Mouse (Mus musculus) Patski (cell line): ENCODE data around the gene Ip6k1. TPM values are rescaled to one million over a fixed set of nuclear protein-coding genes. Genes with fewer than 3 reads are reported as not detected.

ENCODE experiments used
- ATAC-seq: fragments of 100-300 bp; one replicate; pipeline ENCODE4 v1.8.0; 2021
- CTCF ChIA-PET: fragments of 350-600 bp; sonication (Branson Sonifier 250); formaldehyde crosslinking; loops from one replicate; lab custom pipeline; 2022; ENCODE audit warnings: inconsistent platforms; lab: Charles Lee
- POLR2A ChIA-PET: fragments of 350-600 bp; sonication (Branson Sonifier 250); formaldehyde crosslinking; loops from one replicate; lab custom pipeline; 2022; ENCODE audit warnings: antibody characterized with exemption, inconsistent platforms; lab: Charles Lee
- DNase-seq: peaks from one replicate; pipeline ENCODE4 v3.0.0-alpha.2; 2011; ENCODE audit warnings: low read depth, low spot score
- H3K27me3 ChIP-seq: fragments of 371-371 bp; one replicate; pipeline ENCODE4 v1.5.1; 2021
- CTCF ChIP-seq: fragments of 100-300 bp; IDR thresholded peaks from one replicate; pipeline ENCODE4 v1.5.1; 2021
- in situ Hi-C: fragments of 300-500 bp; cut with MboI; formaldehyde crosslinking; loops from 3 replicates; pipeline ENCODE4 v1.11.1; 2018; ENCODE audit warnings: low pct_unique_long_range_greater_than_20kb, mixed read lengths
- polyA plus RNA-seq: library from polyadenylated mRNA; unstranded; gene quantifications from one replicate; pipeline ENCODE4 v1.2.3, GENCODE M21; 2021

The Ip6k1 gene
- polyA plus RNA-seq, 1 experiment from 2014 or later = 83.8 TPM

GRCm38 (mm10) chr9:108055661-108056237 is 53.4 kb downstream of the Ip6k1 start:
- ATAC-seq (no peak), DNase-seq (no peak)
- in situ Hi-C loops = loop anchor here (5.0 kb wide), 2 partner anchors 88 to 163 kb away; no protein-coding TSS in a partner anchor
- POLR2A ChIA-PET = no interaction called here
- CTCF ChIA-PET = interaction anchor here (0.9 to 1.1 kb wide), 2 partner anchors 9 to 14 kb away, joined by 3 read pairs; no protein-coding TSS in a partner anchor
- no peaks in the 10 kb centered on the region for H3K27me3 ChIP-seq
- no peak for TF ChIP-seq CTCF

- in situ Hi-C loops = loop anchor here (5.0 kb wide), 2 partner anchors 89 to 164 kb away; no protein-coding TSS in a partner anchor
- DNase-seq (no peak), ATAC-seq (no peak)
- CTCF ChIA-PET = interaction anchor here (1.0 kb wide), 1 partner anchor 11 kb away, joined by 3 read pairs; no protein-coding TSS in a partner anchor
- H3K27me3 ChIP-seq = no peaks in the 10 kb centered on the region
- no peak for TF ChIP-seq CTCF
- POLR2A ChIA-PET = interaction anchor here (0.5 kb wide), 1 partner anchor 656 kb away, joined by 3 read pairs; no protein-coding TSS in a partner anchor
Measured at GRCm38 (mm10) chr9:108056361-108057261, 54.3 kb downstream of the Ip6k1 start.

GRCm38 (mm10) chr9:108057262-108057562 is 54.9 kb downstream of the Ip6k1 start:
- no peaks in the 10 kb centered on the region for H3K27me3 ChIP-seq
- TF ChIP-seq CTCF = no peak
- no peak for DNase-seq
- ChIA-PET CTCF (interaction anchor here (1.0 kb wide), 1 partner anchor 11 kb away, joined by 3 read pairs; no protein-coding TSS in a partner anchor), POLR2A (no interaction called here)
- in situ Hi-C loops = loop anchor here (5.0 kb wide), 2 partner anchors 90 to 165 kb away; no protein-coding TSS in a partner anchor
- ATAC-seq = no peak

GRCm38 (mm10) chr9:108058291-108058690 is 56.0 kb downstream of the Ip6k1 start:
- no peak for ATAC-seq
- H3K27me3 ChIP-seq = no peaks in the 10 kb centered on the region

GRCm38 (mm10) chr9:108062142-108062541 is 59.8 kb downstream of the Ip6k1 start:
- no peak for DNase-seq
- TF ChIP-seq CTCF = no peak

More at GRCm38 (mm10) chr9:108058291-108058690, 56.0 kb downstream of the Ip6k1 start:
- in situ Hi-C loops = loop anchor here (5.0 kb wide), 2 partner anchors 91 to 166 kb away; no protein-coding TSS in a partner anchor
- DNase-seq = no peak
- no peak for TF ChIP-seq CTCF
- ChIA-PET POLR2A (no interaction called here), CTCF (interaction anchor here (2.1 kb wide), 1 partner anchor 9 kb away, joined by 7 read pairs; no protein-coding TSS in a partner anchor)

GRCm38 (mm10) chr9:108063361-108063760 is 61.1 kb downstream of the Ip6k1 start:
- TF ChIP-seq CTCF = no peak
- ChIA-PET CTCF (interaction anchor here (1.7 kb wide), 1 partner anchor 159 kb away, joined by 5 read pairs; no protein-coding TSS in a partner anchor), POLR2A (no interaction called here)
- in situ Hi-C loops = no loop called here
- H3K27me3 ChIP-seq = no peaks in the 10 kb centered on the region
- ATAC-seq (no peak), DNase-seq (no peak)

More at GRCm38 (mm10) chr9:108062142-108062541, 59.8 kb downstream of the Ip6k1 start:
- ATAC-seq = no peak
- H3K27me3 ChIP-seq = no peaks in the 10 kb centered on the region
- CTCF ChIA-PET = no interaction called here
- in situ Hi-C loops = no loop called here
- POLR2A ChIA-PET = no interaction called here

GRCm38 (mm10) chr9:108065491-108066011 is 63.2 kb downstream of the Ip6k1 start:
- CTCF ChIA-PET = interaction anchor here (0.7 to 3.7 kb wide), 4 partner anchors 10 to 160 kb away, joined by 3 to 14 read pairs (median 4); partner anchors contain the start of gene Mst1r
- in situ Hi-C loops = no loop called here
- ATAC-seq (no peak), DNase-seq (no peak)
- H3K27me3 ChIP-seq = no peaks in the 10 kb centered on the region
- no peak for TF ChIP-seq CTCF
- POLR2A ChIA-PET = no interaction called here

GRCm38 (mm10) chr9:108067199-108067598 is 64.9 kb downstream of the Ip6k1 start:
- DNase-seq (no peak), ATAC-seq (no peak)
- in situ Hi-C loops = no loop called here
- POLR2A ChIA-PET = no interaction called here
- no peak for TF ChIP-seq CTCF
- H3K27me3 ChIP-seq = no peaks in the 10 kb centered on the region
- CTCF ChIA-PET = interaction anchor here (0.9 to 3.7 kb wide), 11 partner anchors 9 to 162 kb away, joined by 3 to 14 read pairs (median 5); partner anchors contain the start of genes Amigo3 and Mst1r

- TF ChIP-seq CTCF = no peak
- CTCF ChIA-PET = interaction anchor here (0.9 to 3.7 kb wide), 9 partner anchors 9 to 162 kb away, joined by 3 to 14 read pairs (median 5); partner anchors contain the start of genes Amigo3 and Mst1r
Measured at GRCm38 (mm10) chr9:108067900-108068299, 65.6 kb downstream of the Ip6k1 start.

GRCm38 (mm10) chr9:108069007-108069406 is 66.7 kb downstream of the Ip6k1 start:
- CTCF ChIA-PET = interaction anchor here (1.2 to 3.7 kb wide), 3 partner anchors 9 to 164 kb away, joined by 3 to 14 read pairs (median 8); partner anchors contain the start of gene Mst1r
- no peak for DNase-seq
- in situ Hi-C loops = no loop called here
- no peaks in the 10 kb centered on the region for H3K27me3 ChIP-seq
- no peak for TF ChIP-seq CTCF
- POLR2A ChIA-PET = no interaction called here
- ATAC-seq = no peak

More at GRCm38 (mm10) chr9:108067900-108068299, 65.6 kb downstream of the Ip6k1 start:
- POLR2A ChIA-PET = no interaction called here
- no peaks in the 10 kb centered on the region for H3K27me3 ChIP-seq
- DNase-seq = peak; percentile 31
- peak; percentile 49 for ATAC-seq
- in situ Hi-C loops = no loop called here
